Mouse (Mus musculus) ES-Bruce4 (cell line): ENCODE results near the gene 1700025G04Rik.

Experiments used
- EP300 ChIP-seq: IDR thresholded peaks from 2 replicates; pipeline ENCODE4 v1.6.1; 2011; ENCODE audit warnings: low read depth, low read length; ENCODE audit not compliant: insufficient read depth
- POLR2A ChIP-seq: IDR thresholded peaks from one replicate; pipeline ENCODE4 v1.8.1; 2011; ENCODE audit warnings: low read length; ENCODE audit not compliant: insufficient read depth

GRCm38 (mm10) chr1:152008473-152008991 is 81.4 kb downstream of the 1700025G04Rik start:
- TF ChIP-seq EP300 (no peak), POLR2A (no peak)
